Mouse (Mus musculus): ENCODE data around the gene Dbr1. TPM values are rescaled to one million over a fixed set of nuclear protein-coding genes. Genes with fewer than 3 reads are reported as not detected.

The Dbr1 gene
- total and polyA plus RNA-seq, 3 experiments, result 51.6 to 53.7 TPM; not detected in 1

DNA sequence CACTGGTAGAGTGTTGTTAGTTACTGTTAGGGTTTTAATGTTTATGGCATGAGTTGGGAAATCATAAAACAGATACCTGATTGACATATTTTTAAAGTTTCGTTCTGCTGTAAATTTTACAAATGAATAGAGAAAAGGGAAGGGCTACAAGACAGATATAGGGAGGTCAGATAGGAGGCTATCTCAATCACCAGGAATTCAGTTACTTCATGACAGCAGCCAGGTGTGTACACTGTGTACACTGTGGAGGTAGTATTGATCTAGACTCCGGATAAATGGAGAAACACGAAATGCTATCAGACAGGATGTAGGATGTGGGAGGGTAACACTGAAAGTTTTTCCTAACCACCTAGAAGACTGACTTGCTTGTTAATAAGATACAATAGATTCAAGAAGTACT, 20.3 kb upstream of the Dbr1 start:
- peaks cover 38 to 45% of the 10 kb centered on the region in 2 experiments for H3K4me1 ChIP-seq (ENCODE audit: control insufficient read depth in 1 of 2, insufficient read depth in 2 of 2, low read length in 2 of 2)

DNA sequence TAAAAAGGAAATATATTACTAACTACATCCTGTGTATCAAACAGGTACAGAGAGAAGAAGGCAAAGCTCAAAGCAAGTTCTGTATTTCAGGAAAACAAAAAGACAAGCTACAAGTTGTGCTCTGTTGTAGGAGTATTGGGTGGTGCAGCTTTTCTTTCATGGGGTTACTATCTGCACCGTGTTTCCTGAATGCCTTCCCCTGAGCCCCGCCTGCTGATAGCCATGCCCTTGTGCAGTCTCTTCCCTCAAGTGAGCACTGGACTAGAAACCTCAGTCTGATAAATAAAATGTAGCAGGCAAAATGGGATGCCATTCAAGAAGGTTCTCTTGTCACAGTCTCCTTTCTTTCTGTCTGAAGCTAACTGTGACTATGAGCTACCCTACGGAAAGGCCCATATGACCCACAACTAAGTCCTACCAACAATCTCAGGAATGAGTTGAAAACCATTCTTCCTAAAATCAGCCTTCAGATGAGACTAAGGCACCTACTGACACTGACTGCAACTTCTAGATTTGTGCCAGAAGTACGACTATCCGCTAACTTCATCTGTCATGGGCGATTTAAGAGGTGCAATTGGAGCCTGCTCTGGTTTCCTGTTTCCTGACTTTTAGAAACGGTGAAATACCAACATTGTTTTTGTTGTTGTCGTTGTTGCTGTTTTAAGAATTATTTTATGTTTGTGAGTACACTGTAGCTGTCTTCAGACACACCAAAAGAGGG, 17.9 kb upstream of the Dbr1 start:
- H3K9me3 ChIP-seq (replicated peaks; ENCODE audit: insufficient read depth, low read length), result no peaks in the 10 kb centered on the region
- peaks cover 0 to 66% of the 10 kb centered on the region in 2 experiments; a peak in 2 of 4 replicates for H3K36me3 ChIP-seq (ENCODE audit: control insufficient read depth in 1 of 2, insufficient read depth in 2 of 2, low read length in 2 of 2)
- peak overlapping the region; percentile 35 for H3K9ac ChIP-seq (ENCODE audit: control insufficient read depth, low read depth, low read length, poor library complexity, severe bottlenecking)

More for the DNA sequence above, 20.3 kb upstream of the Dbr1 start:
- H3K27me3 ChIP-seq (ENCODE audit: control insufficient read depth in 1 of 2, insufficient read depth in 2 of 2, low read length in 2 of 2), result no peaks in the 10 kb centered on the region
- peaks cover 0 to 69% of the 10 kb centered on the region in 2 experiments; a peak in 2 of 4 replicates for H3K36me3 ChIP-seq (ENCODE audit: control insufficient read depth in 1 of 2, insufficient read depth in 2 of 2, low read length in 2 of 2)
- peak; percentile 58 to 62; a peak in 3 of 4 replicates for TF ChIP-seq EP300 (IDR thresholded peaks at IDR 0.05; ENCODE audit: low read depth in 1 of 2, low read length in 2 of 2)
- no peak for TF ChIP-seq NRF1 (IDR thresholded peaks at IDR 0.05; ENCODE audit: insufficient read depth, low read depth, low read length, poor library complexity, severe bottlenecking)
- TF ChIP-seq GATA1 (IDR thresholded peaks at IDR 0.05; ENCODE audit: low read depth, low read length), result peak; percentile 24; the same call in 1 of the 2 replicates
- TF ChIP-seq TAL1 (IDR thresholded peaks at IDR 0.05; ENCODE audit: low read length), result no peak
- TF ChIP-seq TCF12 (IDR thresholded peaks at IDR 0.05; ENCODE audit: low read depth, low read length), result 0 out of 2 replicates have a peak, but pooled peaks have one; percentile 30
- DNase-seq (ENCODE audit: low read depth, low spot score), result no peak
- H3K9ac ChIP-seq (ENCODE audit: control insufficient read depth, low read depth, low read length, poor library complexity, severe bottlenecking), result no peak overlapping the region
- H3K27ac ChIP-seq (ENCODE audit: control insufficient read depth, low read depth, low read length), result no peak overlapping the region
- H3K4me3 ChIP-seq (ENCODE audit: control insufficient read depth in 1 of 2, insufficient read depth in 1 of 2, low read depth in 2 of 2, low read length in 2 of 2), result no peak overlapping the region
- peaks cover 41% of the 10 kb centered on the region for H3K79me2 ChIP-seq (ENCODE audit: control insufficient read depth, insufficient read depth, low read length, poor library complexity)
- no peaks in the 10 kb centered on the region for H3K9me3 ChIP-seq (replicated peaks; ENCODE audit: insufficient read depth, low read length)

More for the DNA sequence above, 17.9 kb upstream of the Dbr1 start:
- H3K4me3 ChIP-seq (ENCODE audit: control insufficient read depth in 1 of 2, insufficient read depth in 1 of 2, low read depth in 2 of 2, low read length in 2 of 2), result peak overlapping the region in 1 of 2 experiments; percentile 19; a peak in 2 of 4 replicates
- H3K79me2 ChIP-seq (ENCODE audit: control insufficient read depth, insufficient read depth, low read length, poor library complexity), result peaks cover 44% of the 10 kb centered on the region
- H3K27me3 ChIP-seq (ENCODE audit: control insufficient read depth in 1 of 2, insufficient read depth in 2 of 2, low read length in 2 of 2), result no peaks in the 10 kb centered on the region
- DNase-seq (ENCODE audit: low read depth, low spot score), result peak; percentile 86
- peak overlapping the region; percentile 99 for H3K27ac ChIP-seq (ENCODE audit: control insufficient read depth, low read depth, low read length)
- peaks cover 30 to 47% of the 10 kb centered on the region in 2 experiments for H3K4me1 ChIP-seq (ENCODE audit: control insufficient read depth in 1 of 2, insufficient read depth in 2 of 2, low read length in 2 of 2)
- TF ChIP-seq MXI1 (IDR thresholded peaks at IDR 0.05; ENCODE audit: low read depth, low read length) (peak; percentile 88), TCF12 (IDR thresholded peaks at IDR 0.05; ENCODE audit: low read depth, low read length) (peak; percentile 64; the same call in 1 of the 2 replicates), ETS1 (IDR thresholded peaks at IDR 0.05; ENCODE audit: low read depth, low read length) (peak; percentile 65), E2F4 (IDR thresholded peaks at IDR 0.05; ENCODE audit: borderline replicate concordance, low read depth, low read length) (no peak), USF2 (IDR thresholded peaks at IDR 0.05; ENCODE audit: borderline replicate concordance in 1 of 2, insufficient read depth in 1 of 2, low read depth in 1 of 2, low read length in 2 of 2) (no peak), TBP (IDR thresholded peaks at IDR 0.05; ENCODE audit: low read depth, low read length) (peak; percentile 70), NELFE (IDR thresholded peaks at IDR 0.05; ENCODE audit: low read depth, low read length) (no peak), CTCF (IDR thresholded peaks at IDR 0.05 in 2 of 3, conservative IDR thresholded peaks at IDR 0.05 in 1 of 3; ENCODE audit: control insufficient read depth in 1 of 3, insufficient read depth in 1 of 3, low read depth in 2 of 3, low read length in 3 of 3, poor library complexity in 1 of 3, severe bottlenecking in 1 of 3) (0 out of 6 replicates have a peak, but pooled peaks of 1 of the 3 experiments have one; percentile 0), EP300 (IDR thresholded peaks at IDR 0.05; ENCODE audit: low read depth in 1 of 2, low read length in 2 of 2) (peak; percentile 73 to 83), SIN3A (IDR thresholded peaks at IDR 0.05; ENCODE audit: low read length) (peak; percentile 85), GATA1 (IDR thresholded peaks at IDR 0.05; ENCODE audit: low read depth, low read length) (peak; percentile 78), ZMIZ1 (IDR thresholded peaks at IDR 0.05; ENCODE audit: low read depth, low read length) (no peak), JUND (IDR thresholded peaks at IDR 0.05; ENCODE audit: low read depth, low read length) (no peak), KAT2A (conservative IDR thresholded peaks at IDR 0.05; ENCODE audit: low read depth, low read length) (no peak), USF1 (IDR thresholded peaks at IDR 0.05; ENCODE audit: low read depth, low read length) (no peak), MAX (IDR thresholded peaks at IDR 0.05; ENCODE audit: low read length) (peak; percentile 60), MEF2A (IDR thresholded peaks at IDR 0.05; ENCODE audit: extremely low read depth, insufficient replicate concordance, low read depth, low read length, poor library complexity, severe bottlenecking) (no peak), RCOR1 (IDR thresholded peaks at IDR 0.05; ENCODE audit: low read depth, low read length) (peak; percentile 65)

Data from MEL (cell line).